Mouse (Mus musculus) forebrain, embryonic 13.5 days (tissue): ENCODE results near the gene Lhx2. TPM values are rescaled to one million over a fixed set of nuclear protein-coding genes. Genes with fewer than 3 reads are reported as not detected.

Experiments
- ATAC-seq: fragments of 200-750 bp; cut with Nextera tagmentation; 2 replicates; pipeline ENCODE4 v1.8.0; 2017
- H3K27ac ChIP-seq: fragments of 300-500 bp; sonication (generic); 2 replicates; pipeline ENCODE4 v1.5.1; 2015; ENCODE audit warnings: inconsistent platforms, mild to moderate bottlenecking, moderate library complexity
- H3K27me3 ChIP-seq: fragments of 300-500 bp; sonication (generic); 2 replicates; pipeline ENCODE4 v1.6.1; 2015; ENCODE audit warnings: mild to moderate bottlenecking, inconsistent platforms
- H3K36me3 ChIP-seq: fragments of 300-500 bp; sonication (generic); 2 replicates; pipeline ENCODE4 v1.6.1; 2015; ENCODE audit warnings: mild to moderate bottlenecking, inconsistent platforms; ENCODE audit not compliant: poor library complexity, severe bottlenecking
- H3K4me1 ChIP-seq: fragments of 300-500 bp; sonication (generic); 2 replicates; pipeline ENCODE4 v1.6.1; 2015; ENCODE audit warnings: inconsistent platforms
- H3K4me2 ChIP-seq: fragments of 300-500 bp; sonication (generic); 2 replicates; pipeline ENCODE4 v1.6.1; 2015; ENCODE audit warnings: inconsistent platforms, mild to moderate bottlenecking, moderate library complexity
- H3K4me3 ChIP-seq: fragments of 300-500 bp; sonication (generic); 2 replicates; pipeline ENCODE4 v1.5.1; 2015; ENCODE audit warnings: mild to moderate bottlenecking, inconsistent platforms
- H3K9ac ChIP-seq: fragments of 300-500 bp; sonication (generic); 2 replicates; pipeline ENCODE4 v1.6.1; 2015; ENCODE audit warnings: mild to moderate bottlenecking, inconsistent platforms
- H3K9me3 ChIP-seq: fragments of 300-500 bp; sonication (generic); replicated peaks from 2 replicates; pipeline ENCODE4 v1.6.1; 2016; ENCODE audit warnings: inconsistent platforms
- WGBS: fragments of 180-500 bp; shearing (Covaris S2); methylation state at CpG from one replicate; pipeline ENCODE4 v1.1.7; 2015; 5-methylcytosine and 5-hydroxymethylcytosine counted together
- polyA plus RNA-seq: library from polyadenylated mRNA; unstranded; fragments of >200 nt; fragmentation: Nextera tagmentation; extraction: Ambion mirVana; gene quantifications from 2 replicates; pipeline ENCODE4 v1.2.1, GENCODE M21; 2015

The Lhx2 gene
- 153 and 167 TPM in 2 replicates for polyA plus RNA-seq

DNA sequence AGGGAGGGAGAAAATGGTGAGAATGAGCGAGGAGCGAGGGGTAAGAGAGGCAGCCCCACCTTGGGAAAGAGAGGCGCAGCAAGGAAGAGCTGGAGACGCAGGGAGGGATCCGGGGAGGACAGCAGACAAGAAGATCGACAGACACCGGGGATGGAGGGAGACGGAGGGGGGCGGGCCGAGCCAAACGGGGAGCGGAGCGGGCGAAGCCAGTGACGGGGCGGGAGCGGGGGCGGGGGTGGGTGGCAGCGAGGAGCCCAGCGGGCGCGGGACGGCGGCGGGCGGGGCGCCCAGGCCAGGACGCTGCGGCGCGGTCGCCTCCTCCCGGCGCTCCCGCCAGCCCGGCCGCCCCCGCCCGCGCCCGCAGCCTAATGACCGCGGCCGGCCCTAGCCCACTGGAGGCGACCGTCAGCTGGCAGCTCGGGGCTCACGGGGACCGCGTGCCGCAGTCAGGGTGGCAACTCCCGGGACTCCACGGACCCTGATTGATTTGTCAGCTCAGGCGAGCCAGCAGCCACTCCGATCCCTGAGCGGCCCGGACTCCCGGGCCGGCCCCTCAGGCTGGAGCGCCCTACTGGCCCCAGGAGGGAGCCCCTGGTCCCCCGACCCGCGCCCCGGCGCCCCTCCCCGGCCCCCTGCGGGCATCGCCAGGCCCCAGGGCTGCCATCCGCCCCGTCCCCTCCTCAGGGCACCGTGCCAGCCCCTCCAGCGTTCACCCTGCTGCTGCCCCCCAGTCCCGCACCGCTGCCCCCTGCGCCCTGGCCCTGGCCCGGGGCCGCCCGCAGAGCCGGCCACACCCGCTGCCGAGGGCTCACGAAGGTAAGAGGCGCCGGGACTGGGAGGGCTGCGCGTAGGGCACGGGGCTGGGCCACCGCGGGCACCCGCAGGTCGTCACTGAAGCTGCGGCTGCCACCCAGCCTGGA lies at the start of gene Lhx2:
Lhx2 (plus strand) TSS at position 292 of the 920 bp plus-strand sequence.
- H3K36me3 ChIP-seq = no peaks in the 10 kb centered on the region
- under 1% methylated on average over 38 of the region's 92 CpGs for WGBS

DNA sequence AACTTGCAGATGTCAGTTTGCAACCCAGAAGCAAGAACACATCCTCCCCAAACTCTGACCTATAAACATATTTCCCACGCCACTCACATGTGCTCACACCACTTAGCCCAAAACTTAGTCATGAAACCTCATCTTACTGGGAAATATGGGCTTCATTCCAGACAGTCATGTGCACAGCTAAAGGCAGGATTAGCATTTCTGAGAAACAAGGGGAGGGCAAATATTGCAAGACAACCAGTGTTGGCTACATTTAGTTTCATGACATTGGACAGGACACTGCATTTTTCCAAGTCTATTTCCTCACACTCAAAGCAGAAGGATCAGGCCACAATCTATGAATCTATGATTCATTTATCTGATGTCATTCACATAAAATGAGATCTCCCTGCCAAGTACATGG lies 47.6 kb upstream of the Lhx2 start:
- no peak for ATAC-seq
- H3K27ac ChIP-seq = no peak overlapping the region
- 80% methylated on average over 1 of the region's 1 CpGs for WGBS
- H3K27me3 ChIP-seq = no peaks in the 10 kb centered on the region
- H3K4me3 ChIP-seq = no peak overlapping the region
- H3K4me1 ChIP-seq = peaks cover 9% of the 10 kb centered on the region
- no peaks in the 10 kb centered on the region for H3K36me3 ChIP-seq
- H3K4me2 ChIP-seq = no peak overlapping the region
- no peak overlapping the region for H3K9ac ChIP-seq
- H3K9me3 ChIP-seq = no peaks in the 10 kb centered on the region

More for the DNA sequence above, at the start of gene Lhx2:
- ATAC-seq = peak; percentile 65
- peak within 1 kb of the TSS; percentile 99 for H3K9ac ChIP-seq
- peaks cover 50% of the 10 kb centered on the region for H3K4me1 ChIP-seq
- H3K4me3 ChIP-seq = peak within 1 kb of the TSS; percentile 91
- no peaks in the 10 kb centered on the region for H3K9me3 ChIP-seq
- peak within 1 kb of the TSS; percentile 93 for H3K4me2 ChIP-seq
- H3K27me3 ChIP-seq = peaks cover 58% of the 10 kb centered on the region
- peak within 1 kb of the TSS; percentile 98 for H3K27ac ChIP-seq

DNA sequence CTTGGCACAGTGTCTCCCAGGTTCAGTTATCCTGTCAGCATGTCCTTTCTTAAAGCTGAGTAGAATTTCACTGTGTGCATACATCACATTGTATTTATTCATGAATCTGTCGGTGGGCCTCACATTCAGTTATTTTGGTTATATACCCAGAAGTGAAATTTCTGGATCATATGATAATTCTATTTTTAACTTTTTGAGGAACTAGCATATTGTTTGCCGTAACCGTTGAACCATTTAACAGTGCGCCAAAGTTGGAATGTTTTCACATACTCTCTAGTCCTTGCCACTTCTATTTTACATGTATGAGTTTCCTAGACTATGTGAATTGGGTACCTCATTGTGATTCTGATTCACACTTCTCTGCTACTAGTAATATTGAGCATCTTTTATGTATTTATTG lies 43.1 kb upstream of the Lhx2 start:
- Histone ChIP-seq H3K4me2 (no peak overlapping the region), H3K27ac (no peak overlapping the region), H3K4me3 (no peak overlapping the region), H3K9me3 (no peaks in the 10 kb centered on the region), H3K9ac (no peak overlapping the region), H3K4me1 (0 out of 2 replicates have a peak, but pooled peaks cover 3% of the 10 kb centered on the region), H3K27me3 (no peaks in the 10 kb centered on the region), H3K36me3 (no peaks in the 10 kb centered on the region)
- ATAC-seq = no peak
- WGBS = 93% methylated on average over 4 of the region's 4 CpGs

DNA sequence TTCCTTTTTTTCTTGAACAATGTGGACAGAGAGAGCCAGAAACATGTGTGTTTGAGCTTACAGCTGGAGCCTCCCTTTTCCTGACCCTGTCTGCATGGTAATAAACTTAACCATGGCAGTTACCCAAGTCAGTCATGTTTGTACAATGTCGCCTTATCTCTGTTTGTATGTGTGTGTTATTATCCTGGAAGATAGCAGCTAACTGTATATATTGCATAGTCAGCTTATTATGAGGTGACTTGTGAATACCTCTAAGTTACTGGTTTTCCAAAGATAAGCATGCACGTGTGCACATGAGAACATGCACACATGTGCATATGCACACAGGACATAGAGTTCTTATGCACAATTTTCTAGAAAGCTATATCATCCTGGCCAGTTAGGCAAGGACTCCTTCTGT lies 38.1 kb upstream of the Lhx2 start:
- H3K9me3 ChIP-seq = no peaks in the 10 kb centered on the region
- H3K27ac ChIP-seq = no peak overlapping the region
- H3K27me3 ChIP-seq = no peaks in the 10 kb centered on the region
- no peak for ATAC-seq
- H3K9ac ChIP-seq = no peak overlapping the region
- H3K36me3 ChIP-seq = no peaks in the 10 kb centered on the region
- no peak overlapping the region for H3K4me2 ChIP-seq
- 0 out of 2 replicates have a peak, but pooled peaks cover 3% of the 10 kb centered on the region for H3K4me1 ChIP-seq
- H3K4me3 ChIP-seq = no peak overlapping the region
- WGBS = 94% methylated on average over 2 of the region's 2 CpGs

DNA sequence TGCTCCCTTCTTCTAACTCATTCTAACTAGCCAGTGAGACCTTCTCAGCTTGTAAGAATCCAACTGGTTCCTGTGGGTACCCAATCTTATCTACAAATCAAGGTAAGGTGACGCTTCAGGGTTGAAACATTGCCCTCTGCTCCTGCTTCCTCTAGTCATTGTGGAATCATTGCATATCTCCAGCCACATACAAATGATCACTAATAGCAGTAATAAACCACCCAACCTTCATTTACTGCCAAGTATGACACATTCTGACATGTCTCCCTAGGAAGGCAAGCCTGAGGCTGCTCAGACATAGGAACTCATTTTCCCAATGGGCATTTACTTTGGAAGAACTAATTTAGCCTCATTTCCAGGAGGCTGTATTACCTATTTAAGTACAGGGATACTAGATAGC lies 33.9 kb upstream of the Lhx2 start:
- Histone ChIP-seq H3K4me2 (no peak overlapping the region), H3K4me3 (no peak overlapping the region), H3K36me3 (no peaks in the 10 kb centered on the region), H3K27me3 (no peaks in the 10 kb centered on the region), H3K4me1 (0 out of 2 replicates have a peak, but pooled peaks cover 3% of the 10 kb centered on the region), H3K9me3 (no peaks in the 10 kb centered on the region), H3K9ac (no peak overlapping the region), H3K27ac (no peak overlapping the region)
- ATAC-seq = no peak
- WGBS = 100% methylated on average over 1 of the region's 1 CpGs

DNA sequence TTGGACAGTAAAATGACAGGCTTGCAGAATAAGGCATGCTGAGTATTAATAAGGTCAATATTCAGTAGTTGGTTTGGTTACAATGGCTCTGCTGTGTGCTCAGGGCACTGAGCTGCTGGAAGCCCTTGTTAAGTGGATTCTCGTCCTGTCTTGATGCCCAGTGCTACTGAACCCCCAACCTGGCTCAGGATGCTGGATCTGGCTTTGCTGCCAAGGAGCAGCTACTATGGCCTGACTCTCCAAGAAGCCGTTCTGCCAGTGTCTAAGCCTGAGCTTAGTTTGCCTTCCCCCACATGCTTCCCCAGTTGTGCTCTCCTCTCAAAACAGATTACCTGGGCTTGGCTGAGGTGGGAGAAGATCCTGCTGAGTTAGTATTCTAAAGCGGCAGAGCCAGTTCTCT lies 26.2 kb upstream of the Lhx2 start:
- no peak for ATAC-seq
- no peaks in the 10 kb centered on the region for H3K4me1 ChIP-seq
- H3K27me3 ChIP-seq = no peaks in the 10 kb centered on the region
- no peak overlapping the region for H3K9ac ChIP-seq
- H3K27ac ChIP-seq = no peak overlapping the region
- H3K4me3 ChIP-seq = no peak overlapping the region
- H3K9me3 ChIP-seq = no peaks in the 10 kb centered on the region
- 38% methylated on average over 3 of the region's 3 CpGs for WGBS
- no peak overlapping the region for H3K4me2 ChIP-seq
- no peaks in the 10 kb centered on the region for H3K36me3 ChIP-seq

DNA sequence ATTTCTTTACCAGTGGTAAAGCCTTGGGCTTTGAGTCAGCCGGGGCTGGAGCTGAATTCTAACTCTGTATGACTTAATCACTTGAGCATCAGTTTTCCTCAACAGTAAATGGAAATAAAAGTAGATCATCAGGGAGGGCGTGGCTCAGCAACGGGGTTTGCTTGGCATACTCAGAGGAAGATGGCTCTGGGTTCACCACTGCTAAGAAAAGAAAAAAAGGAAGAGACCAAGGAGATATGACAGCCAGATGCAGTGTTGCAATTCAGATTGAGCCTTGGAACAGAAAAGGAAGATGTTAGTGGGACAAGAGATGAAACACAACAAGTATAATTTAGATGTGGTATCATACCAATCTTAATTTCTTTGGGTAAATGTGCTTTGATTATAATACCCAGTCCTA lies 25.7 kb upstream of the Lhx2 start:
- Histone ChIP-seq H3K4me2 (no peak overlapping the region), H3K27ac (no peak overlapping the region), H3K9me3 (no peaks in the 10 kb centered on the region), H3K9ac (no peak overlapping the region), H3K36me3 (no peaks in the 10 kb centered on the region), H3K27me3 (no peaks in the 10 kb centered on the region), H3K4me3 (no peak overlapping the region), H3K4me1 (no peaks in the 10 kb centered on the region)
- ATAC-seq = no peak
- 55% methylated on average over 3 of the region's 3 CpGs for WGBS

DNA sequence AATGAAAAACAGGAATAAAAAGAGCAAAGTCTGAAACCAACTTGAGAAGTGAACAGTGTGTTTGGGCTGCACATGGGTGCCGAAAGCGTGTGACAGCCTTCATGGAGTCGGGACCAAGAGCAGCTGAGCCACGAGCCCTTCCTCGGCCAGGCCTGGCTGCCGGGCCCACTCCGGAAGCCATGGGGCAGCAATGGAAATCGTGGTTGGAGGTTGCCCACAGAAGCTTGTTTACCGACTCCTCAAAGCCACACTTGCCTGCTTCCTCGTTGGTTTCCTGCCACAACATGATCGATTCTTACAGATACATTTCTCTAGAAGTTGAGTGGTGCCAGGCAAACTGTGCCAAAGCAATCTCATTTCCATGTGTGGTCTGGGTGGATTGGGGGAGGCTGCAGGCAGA lies 20.0 kb upstream of the Lhx2 start:
- no peaks in the 10 kb centered on the region for H3K27me3 ChIP-seq

DNA sequence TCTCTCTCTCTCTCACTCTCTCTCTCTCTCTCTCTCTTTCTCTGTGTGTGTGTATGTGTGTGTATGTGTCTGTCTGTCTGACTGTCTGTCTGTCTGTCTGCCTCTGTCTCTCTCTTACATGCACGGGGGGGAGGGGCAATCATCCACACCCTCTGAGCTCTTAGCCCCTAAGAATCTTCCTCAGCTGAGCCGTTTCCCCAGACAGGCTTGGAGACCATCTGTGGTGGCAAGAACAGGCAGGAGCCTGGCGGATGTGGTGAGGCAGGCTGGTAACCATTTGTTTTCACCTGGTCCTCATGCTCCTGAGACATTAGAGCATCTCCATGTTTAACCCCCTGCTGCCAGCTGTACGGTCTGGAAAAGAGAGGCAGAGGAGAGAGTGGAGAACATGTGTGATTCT lies 18.2 kb upstream of the Lhx2 start:
- Histone ChIP-seq H3K4me3 (no peak overlapping the region), H3K9me3 (no peaks in the 10 kb centered on the region), H3K4me2 (no peak overlapping the region), H3K36me3 (no peaks in the 10 kb centered on the region), H3K27ac (no peak overlapping the region), H3K4me1 (no peaks in the 10 kb centered on the region), H3K9ac (no peak overlapping the region), H3K27me3 (no peaks in the 10 kb centered on the region)
- no peak for ATAC-seq
- WGBS = 68% methylated on average over 4 of the region's 4 CpGs

More for the DNA sequence above, 20.0 kb upstream of the Lhx2 start:
- H3K9me3 ChIP-seq = no peaks in the 10 kb centered on the region
- ATAC-seq = no peak
- H3K4me1 ChIP-seq = no peaks in the 10 kb centered on the region
- H3K9ac ChIP-seq = no peak overlapping the region
- H3K27ac ChIP-seq = no peak overlapping the region
- H3K36me3 ChIP-seq = no peaks in the 10 kb centered on the region
- no peak overlapping the region for H3K4me3 ChIP-seq
- no peak overlapping the region for H3K4me2 ChIP-seq
- WGBS = 90% methylated on average over 11 of the region's 11 CpGs

DNA sequence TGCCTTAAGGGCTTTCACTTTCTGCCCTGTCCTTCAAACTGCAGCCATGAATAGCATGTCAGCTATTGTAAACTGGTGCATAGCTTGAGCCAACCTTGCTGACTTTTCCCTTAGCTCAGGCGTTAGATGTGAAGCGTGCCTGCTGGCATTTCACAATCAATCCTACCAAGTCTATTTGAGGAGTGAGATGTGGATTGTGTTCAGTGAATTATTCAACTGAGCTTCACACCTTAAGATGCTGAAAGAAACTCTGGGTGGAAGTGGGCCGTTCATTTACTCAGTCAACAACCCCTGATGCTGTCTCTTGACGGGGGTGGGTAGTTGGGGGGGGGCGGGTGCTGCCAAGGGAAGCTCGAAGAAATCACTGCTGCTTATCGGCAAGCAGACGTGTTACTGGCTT lies 15.7 kb upstream of the Lhx2 start:
- H3K4me3 ChIP-seq = no peak overlapping the region
- H3K9ac ChIP-seq = no peak overlapping the region
- H3K4me2 ChIP-seq = no peak overlapping the region
- no peak overlapping the region for H3K27ac ChIP-seq
- no peaks in the 10 kb centered on the region for H3K36me3 ChIP-seq
- 74% methylated on average over 8 of the region's 8 CpGs for WGBS
- H3K4me1 ChIP-seq = no peaks in the 10 kb centered on the region
- H3K27me3 ChIP-seq = 0 out of 2 replicates have a peak, but pooled peaks cover 5% of the 10 kb centered on the region
- H3K9me3 ChIP-seq = no peaks in the 10 kb centered on the region
- ATAC-seq = no peak

DNA sequence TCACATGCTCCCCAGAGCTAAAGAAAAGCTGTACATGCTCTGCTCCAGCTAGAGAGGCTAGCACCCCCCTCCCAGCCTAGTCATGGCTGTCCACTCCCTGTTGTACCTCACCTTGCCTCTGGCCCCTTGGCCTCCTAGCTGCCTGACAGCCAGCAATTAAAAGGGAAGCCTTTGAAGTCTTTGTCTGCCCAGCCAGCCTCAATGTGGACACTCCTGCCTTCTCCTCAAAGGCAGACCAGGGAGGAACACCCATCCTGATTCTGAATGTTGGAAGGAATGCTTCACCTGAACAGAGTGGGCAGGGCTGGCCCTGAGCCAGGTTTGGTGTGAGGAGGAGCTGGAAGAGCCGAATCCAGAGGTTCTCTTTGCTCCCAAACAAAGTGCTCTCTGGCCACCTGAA lies 12.4 kb upstream of the Lhx2 start:
- H3K27me3 ChIP-seq = 0 out of 2 replicates have a peak, but pooled peaks cover 5% of the 10 kb centered on the region
- H3K9ac ChIP-seq = no peak overlapping the region
- H3K4me3 ChIP-seq = no peak overlapping the region
- H3K36me3 ChIP-seq = no peaks in the 10 kb centered on the region
- no peak overlapping the region for H3K27ac ChIP-seq
- no peak overlapping the region for H3K4me2 ChIP-seq
- WGBS = 50% methylated on average over 1 of the region's 1 CpGs
- H3K4me1 ChIP-seq = no peaks in the 10 kb centered on the region
- ATAC-seq = no peak
- no peaks in the 10 kb centered on the region for H3K9me3 ChIP-seq

DNA sequence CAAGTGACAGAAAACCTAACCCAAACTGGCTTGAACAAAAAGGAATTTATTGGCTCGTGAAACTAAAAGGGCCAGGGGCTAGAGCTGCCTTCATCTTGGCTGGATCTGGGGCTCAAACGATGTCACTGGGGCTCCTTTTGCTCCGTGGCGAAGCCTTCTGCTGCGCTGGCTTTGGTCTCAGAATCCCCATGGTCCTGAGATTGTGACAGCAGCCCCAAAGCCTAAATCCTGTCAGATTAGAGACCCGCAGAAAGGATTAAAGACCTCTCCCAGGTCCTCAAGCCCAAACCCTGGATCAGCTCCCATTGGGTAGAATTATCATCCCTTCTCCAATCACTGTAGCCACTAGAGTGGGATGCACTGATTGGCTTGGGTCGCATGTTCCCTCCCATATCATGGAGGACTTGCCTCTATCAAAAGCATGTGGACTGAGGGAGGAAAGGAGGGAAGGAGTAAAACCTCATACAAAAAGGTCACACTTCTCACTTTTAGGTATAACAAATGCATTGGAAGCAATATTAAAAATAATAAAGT lies 5.4 kb upstream of the Lhx2 start:
- Histone ChIP-seq H3K27ac (no peak overlapping the region), H3K4me1 (peaks cover 24% of the 10 kb centered on the region), H3K27me3 (peaks cover 50% of the 10 kb centered on the region), H3K9ac (no peak overlapping the region), H3K9me3 (no peaks in the 10 kb centered on the region), H3K4me3 (no peak overlapping the region), H3K36me3 (no peaks in the 10 kb centered on the region), H3K4me2 (no peak overlapping the region)
- 34% methylated on average over 7 of the region's 7 CpGs for WGBS
- ATAC-seq = no peak
